Mouse (Mus musculus) hindbrain, embryonic 13.5 days (tissue): Measurements from ENCODE around the gene Zfp523. TPM values are rescaled to one million over a fixed set of nuclear protein-coding genes. Genes with fewer than 3 reads are reported as not detected.
A peak's percentile ranks its signal among the peaks of the same experiment; 100 is the strongest.

Experiments
- ATAC-seq: fragments of 200-750 bp; cut with Nextera tagmentation; 2 replicates; pipeline ENCODE4 v1.8.0; 2017; ENCODE audit warnings: moderate TSS enrichment; ENCODE audit not compliant: low FRiP score
- H3K27ac ChIP-seq: fragments of 300-500 bp; sonication (generic); 2 replicates; pipeline ENCODE4 v1.5.1; 2015; ENCODE audit warnings: inconsistent platforms, mild to moderate bottlenecking, moderate library complexity
- H3K27me3 ChIP-seq: fragments of 300-500 bp; sonication (generic); 2 replicates; pipeline ENCODE4 v1.6.1; 2015; ENCODE audit warnings: mild to moderate bottlenecking, inconsistent platforms
- H3K36me3 ChIP-seq: fragments of 300-500 bp; sonication (generic); 2 replicates; pipeline ENCODE4 v1.6.1; 2015; ENCODE audit warnings: mild to moderate bottlenecking, inconsistent platforms
- H3K4me1 ChIP-seq: fragments of 300-500 bp; sonication (generic); replicated peaks from 2 replicates; pipeline ENCODE4 v1.6.1; 2015; ENCODE audit warnings: inconsistent platforms
- H3K4me2 ChIP-seq: fragments of 300-500 bp; sonication (generic); 2 replicates; pipeline ENCODE4 v1.6.1; 2015; ENCODE audit warnings: inconsistent platforms, mild to moderate bottlenecking, moderate library complexity
- H3K4me3 ChIP-seq: fragments of 300-500 bp; sonication (generic); 2 replicates; pipeline ENCODE4 v1.5.1; 2015; ENCODE audit warnings: mild to moderate bottlenecking, inconsistent platforms
- H3K9ac ChIP-seq: fragments of 300-500 bp; sonication (generic); 2 replicates; pipeline ENCODE4 v1.6.1; 2015; ENCODE audit warnings: mild to moderate bottlenecking, inconsistent platforms
- H3K9me3 ChIP-seq: fragments of 300-500 bp; sonication (generic); 2 replicates; pipeline ENCODE4 v1.6.1; 2016; ENCODE audit warnings: inconsistent platforms
- WGBS: fragments of 180-500 bp; shearing (Covaris S2); methylation state at CpG from one replicate; pipeline ENCODE4 v1.1.7; 2015; 5-methylcytosine and 5-hydroxymethylcytosine counted together
- polyA plus RNA-seq: library from polyadenylated mRNA; unstranded; fragments of >200 nt; fragmentation: Nextera tagmentation; extraction: Ambion mirVana; gene quantifications from 2 replicates; pipeline ENCODE4 v1.2.1, GENCODE M21; 2015

Gene Zfp523
- polyA plus RNA-seq, 1 experiment from 2014 or later = 40.2 TPM

DNA sequence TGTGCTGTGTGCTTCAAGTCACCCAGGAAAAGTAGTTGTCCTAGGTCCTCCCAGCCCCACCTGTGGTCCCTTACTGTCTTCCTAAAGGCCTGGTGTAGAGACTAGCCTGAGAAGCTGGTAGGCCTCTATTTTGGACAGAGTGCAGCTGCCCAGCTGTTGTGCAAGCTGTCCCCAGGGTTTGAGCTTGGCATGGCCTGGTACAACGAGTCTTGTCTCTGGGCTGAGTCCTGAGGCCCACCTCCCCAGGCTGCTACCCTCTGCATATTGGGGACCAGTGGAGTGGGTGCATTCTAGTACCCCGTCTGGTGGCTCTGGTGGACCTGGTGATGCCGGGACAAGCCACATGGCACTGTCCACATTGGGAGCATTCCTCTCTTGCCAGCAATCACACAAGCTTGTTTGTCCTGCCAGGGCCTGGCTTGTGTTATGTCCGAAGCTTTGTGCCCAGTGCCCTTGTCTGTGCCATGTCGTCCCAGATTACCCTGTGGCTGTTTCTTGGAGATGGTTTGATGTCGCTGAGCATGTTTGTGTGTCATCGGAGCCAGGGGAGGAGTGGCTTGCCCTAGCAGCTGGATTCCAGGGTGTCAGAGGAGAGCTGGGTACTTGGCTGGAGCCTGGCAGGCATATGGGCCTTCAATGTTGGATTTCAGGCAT, 59.2 kb downstream of the Zfp523 start:
- no peaks in the 10 kb centered on the region for H3K9me3 ChIP-seq
- 0 out of 2 replicates have a peak, but pooled peaks cover under 1% of the 10 kb centered on the region for H3K36me3 ChIP-seq
- H3K4me2 ChIP-seq = no peak overlapping the region
- no peak for ATAC-seq
- 84% methylated on average over 7 of the region's 7 CpGs for WGBS
- H3K27ac ChIP-seq = no peak overlapping the region; the same call in 1 of the 2 replicates
- H3K27me3 ChIP-seq = 0 out of 2 replicates have a peak, but pooled peaks cover 1% of the 10 kb centered on the region
- H3K4me3 ChIP-seq = no peak overlapping the region
- H3K9ac ChIP-seq = 0 out of 2 replicates have a peak overlapping the region, but pooled peaks have one; percentile 25
- H3K4me1 ChIP-seq = peaks cover 34% of the 10 kb centered on the region

DNA sequence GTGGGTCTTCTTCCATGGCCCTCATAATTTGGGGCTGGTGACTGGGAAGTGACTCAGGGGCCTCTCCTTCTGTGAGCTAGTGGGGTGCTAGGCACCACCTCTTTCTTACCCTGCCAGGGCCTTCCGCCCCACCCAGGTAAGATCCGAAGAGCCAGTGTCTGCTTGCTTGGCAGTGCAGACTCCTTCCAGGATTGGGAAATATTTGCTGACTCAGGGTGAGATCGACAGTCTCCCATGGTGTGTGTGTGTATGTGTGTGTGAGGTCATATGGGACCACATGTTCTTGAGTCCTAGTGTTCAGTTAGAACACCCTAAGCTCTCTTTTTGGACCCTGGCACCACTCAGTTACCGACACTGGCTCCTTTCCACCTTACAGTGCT, 59.7 kb downstream of the Zfp523 start:
- Histone ChIP-seq H3K27ac (0 out of 2 replicates have a peak overlapping the region, but pooled peaks have one; percentile 35), H3K4me3 (no peak overlapping the region), H3K27me3 (no peaks in the 10 kb centered on the region), H3K9ac (0 out of 2 replicates have a peak overlapping the region, but pooled peaks have one; percentile 25), H3K9me3 (no peaks in the 10 kb centered on the region), H3K4me2 (no peak overlapping the region), H3K36me3 (0 out of 2 replicates have a peak, but pooled peaks cover 6% of the 10 kb centered on the region), H3K4me1 (peaks cover 34% of the 10 kb centered on the region)
- no peak for ATAC-seq
- 87% methylated on average over 4 of the region's 4 CpGs for WGBS

DNA sequence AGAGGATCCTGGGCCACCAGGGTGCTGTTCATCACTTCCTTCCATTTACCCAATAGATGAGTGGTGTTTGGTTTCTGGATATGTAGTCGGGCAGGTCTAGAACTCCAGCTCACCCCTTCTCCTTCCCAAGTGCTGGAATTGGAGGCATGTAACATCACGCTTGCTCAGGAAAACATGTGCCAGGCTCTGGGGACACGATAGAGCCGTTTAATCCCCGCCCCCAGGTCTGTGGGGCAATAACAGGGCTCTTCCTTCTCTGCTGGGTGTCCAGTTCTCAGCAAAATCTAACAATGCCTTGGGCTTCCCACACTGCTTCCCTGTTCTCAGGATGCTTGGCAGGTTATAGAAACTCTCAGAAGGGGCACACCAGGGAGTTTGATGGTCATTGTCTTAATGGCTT, 60.4 kb downstream of the Zfp523 start:
- Histone ChIP-seq H3K4me2 (no peak overlapping the region), H3K9ac (no peak overlapping the region), H3K4me1 (peaks cover 41% of the 10 kb centered on the region), H3K36me3 (0 out of 2 replicates have a peak, but pooled peaks cover 7% of the 10 kb centered on the region), H3K4me3 (no peak overlapping the region), H3K27me3 (no peaks in the 10 kb centered on the region), H3K27ac (no peak overlapping the region), H3K9me3 (no peaks in the 10 kb centered on the region)
- no peak for ATAC-seq
- 53% methylated on average over 5 of the region's 5 CpGs for WGBS

DNA sequence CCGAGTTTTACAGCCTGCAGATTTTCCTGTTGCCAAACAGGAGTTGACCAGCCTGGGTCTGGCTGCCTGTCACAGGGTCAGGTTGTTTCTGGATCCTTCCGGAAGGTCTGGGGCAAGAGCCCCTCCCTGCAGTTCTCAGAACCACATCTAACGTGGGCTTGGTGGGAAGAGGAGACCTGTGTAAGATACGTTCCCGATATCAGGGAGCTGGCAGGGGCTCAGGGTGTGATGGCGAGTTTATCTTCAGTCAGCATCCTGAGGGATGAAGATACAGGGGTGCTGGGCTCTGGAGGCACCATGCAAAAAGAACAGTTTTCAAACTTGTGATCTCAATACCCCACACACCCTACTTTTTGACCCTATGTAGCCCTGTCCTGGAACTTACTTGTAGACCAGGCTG, 60.9 kb downstream of the Zfp523 start:
- Histone ChIP-seq H3K4me1 (peaks cover 44% of the 10 kb centered on the region), H3K27ac (no peak overlapping the region), H3K4me2 (no peak overlapping the region), H3K27me3 (no peaks in the 10 kb centered on the region), H3K9me3 (no peaks in the 10 kb centered on the region), H3K36me3 (0 out of 2 replicates have a peak, but pooled peaks cover 7% of the 10 kb centered on the region), H3K4me3 (no peak overlapping the region), H3K9ac (no peak overlapping the region)
- WGBS = 66% methylated on average over 6 of the region's 6 CpGs
- ATAC-seq = no peak

DNA sequence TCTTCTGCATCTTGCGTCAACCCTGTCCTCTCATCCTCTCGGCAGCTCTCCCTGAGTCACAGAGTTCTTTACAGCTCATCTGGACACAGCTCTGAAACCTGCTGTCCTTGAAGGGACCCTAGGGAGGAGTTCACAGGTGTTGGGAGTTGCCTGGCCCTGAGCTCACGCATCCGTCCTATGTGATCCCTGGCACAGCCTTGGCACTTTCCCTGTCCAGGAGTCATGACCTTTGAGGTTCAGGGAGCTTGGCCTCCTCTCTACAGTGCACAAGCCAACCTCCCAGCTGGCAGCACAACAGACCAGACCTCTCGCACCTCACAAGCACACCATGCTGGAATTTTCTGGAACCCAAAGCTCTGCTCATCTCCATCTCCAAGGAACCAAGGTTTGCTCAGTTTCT, 63.9 kb downstream of the Zfp523 start:
- H3K27me3 ChIP-seq = no peaks in the 10 kb centered on the region
- H3K27ac ChIP-seq = no peak overlapping the region
- no peaks in the 10 kb centered on the region for H3K9me3 ChIP-seq
- no peak overlapping the region for H3K9ac ChIP-seq
- no peak overlapping the region for H3K4me2 ChIP-seq
- peaks cover 48% of the 10 kb centered on the region for H3K4me1 ChIP-seq
- no peak for ATAC-seq
- no peak overlapping the region for H3K4me3 ChIP-seq
- H3K36me3 ChIP-seq = 0 out of 2 replicates have a peak, but pooled peaks cover 7% of the 10 kb centered on the region
- WGBS = 89% methylated on average over 5 of the region's 5 CpGs

DNA sequence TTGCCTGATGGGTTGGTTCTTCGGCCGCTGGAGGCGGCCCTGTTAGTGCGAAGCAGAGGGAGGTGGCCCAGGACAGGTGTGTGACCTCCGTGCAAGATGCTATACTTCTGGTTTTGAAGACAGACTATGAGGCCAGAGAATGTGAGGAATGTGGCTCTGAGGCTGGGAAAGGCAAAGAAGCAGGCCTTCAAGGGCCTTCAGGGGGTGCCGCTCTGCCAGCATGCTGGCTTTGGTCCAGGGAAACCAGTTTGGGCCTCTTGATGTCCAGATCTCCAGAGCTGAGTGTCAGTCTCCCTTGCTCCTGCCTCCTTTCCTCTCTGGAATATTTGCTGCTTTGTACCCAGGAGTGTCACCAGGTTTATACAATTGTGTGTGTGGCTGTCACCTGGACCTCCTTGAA, 65.4 kb downstream of the Zfp523 start:
- no peaks in the 10 kb centered on the region for H3K9me3 ChIP-seq
- 0 out of 2 replicates have a peak, but pooled peaks cover 7% of the 10 kb centered on the region for H3K36me3 ChIP-seq
- H3K27ac ChIP-seq = no peak overlapping the region
- H3K4me1 ChIP-seq = peaks cover 46% of the 10 kb centered on the region
- no peak for ATAC-seq
- H3K27me3 ChIP-seq = no peaks in the 10 kb centered on the region
- WGBS = 84% methylated on average over 6 of the region's 6 CpGs
- no peak overlapping the region for H3K4me3 ChIP-seq
- no peak overlapping the region for H3K9ac ChIP-seq
- no peak overlapping the region for H3K4me2 ChIP-seq

DNA sequence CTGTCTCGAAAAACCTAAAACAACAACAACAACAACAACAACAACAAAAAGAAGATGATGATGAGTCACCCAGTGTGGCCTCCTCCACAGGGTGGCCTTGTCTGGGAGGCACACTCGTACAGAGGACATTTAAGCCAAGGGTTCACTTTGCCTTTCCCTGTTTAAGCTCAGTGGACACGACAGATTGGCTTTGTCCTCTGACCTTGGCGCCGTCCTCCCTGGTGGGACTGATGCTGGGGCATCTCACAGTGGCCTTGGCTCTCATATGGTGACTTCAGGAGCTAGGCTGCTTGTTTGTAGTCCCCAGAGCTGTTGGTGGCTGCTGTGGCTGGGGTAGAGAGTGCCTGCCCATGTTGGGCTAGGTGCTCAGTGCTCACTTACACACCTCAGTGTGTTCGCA, 67.3 kb downstream of the Zfp523 start:
- Histone ChIP-seq H3K4me1 (peaks cover 52% of the 10 kb centered on the region), H3K9me3 (no peaks in the 10 kb centered on the region), H3K4me3 (no peak overlapping the region), H3K9ac (no peak overlapping the region), H3K36me3 (0 out of 2 replicates have a peak, but pooled peaks cover 7% of the 10 kb centered on the region), H3K27me3 (no peaks in the 10 kb centered on the region), H3K4me2 (no peak overlapping the region), H3K27ac (peak overlapping the region; percentile 77)
- WGBS = 84% methylated on average over 6 of the region's 6 CpGs
- ATAC-seq = no peak

DNA sequence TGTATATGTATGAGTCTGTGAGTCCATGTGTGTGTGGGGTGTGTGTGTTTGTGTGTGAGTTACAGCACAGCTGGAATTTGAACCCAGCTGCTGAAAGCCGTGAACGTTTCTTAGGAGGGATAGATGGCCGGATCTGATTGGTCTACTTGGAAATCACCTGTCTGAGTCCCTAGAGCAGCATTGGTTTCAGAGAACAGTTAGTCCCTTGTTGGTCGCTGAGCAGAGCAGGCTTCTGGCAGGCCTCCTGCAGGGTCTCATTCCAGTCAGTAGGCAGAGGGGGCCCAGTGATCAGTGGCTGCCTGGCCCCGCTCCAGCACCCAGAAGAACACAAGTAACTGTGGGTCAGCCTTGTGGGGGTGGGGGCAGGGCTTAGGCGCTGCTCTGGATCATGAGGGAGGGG, 67.8 kb downstream of the Zfp523 start:
- Histone ChIP-seq H3K4me1 (peaks cover 52% of the 10 kb centered on the region), H3K27ac (peak overlapping the region; percentile 77), H3K9ac (peak overlapping the region; percentile 26; the same call in 1 of the 2 replicates), H3K36me3 (0 out of 2 replicates have a peak, but pooled peaks cover 7% of the 10 kb centered on the region), H3K9me3 (no peaks in the 10 kb centered on the region), H3K27me3 (no peaks in the 10 kb centered on the region), H3K4me2 (no peak overlapping the region), H3K4me3 (no peak overlapping the region)
- 33% methylated on average over 6 of the region's 6 CpGs for WGBS
- peak; percentile 83 for ATAC-seq

DNA sequence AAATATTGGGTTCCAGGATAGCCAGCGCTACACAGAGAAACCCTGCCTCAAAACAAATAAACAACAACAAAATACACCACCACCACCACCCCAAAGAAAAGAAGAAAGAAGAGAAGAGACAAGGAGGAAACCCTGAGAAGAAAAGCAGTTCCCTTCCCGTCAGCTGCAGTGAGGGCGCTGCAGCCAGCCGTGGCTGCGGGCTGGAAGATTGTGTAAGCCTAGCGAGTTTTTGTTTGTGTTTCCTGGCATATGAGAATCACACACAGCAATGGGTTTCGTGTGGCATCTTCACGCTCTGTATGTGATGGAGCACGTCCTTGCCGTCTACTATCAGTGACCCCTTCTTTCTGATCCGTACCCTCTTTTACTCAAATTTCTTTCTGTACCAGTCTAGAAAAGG, 69.7 kb downstream of the Zfp523 start:
- H3K9ac ChIP-seq = no peak overlapping the region
- no peak overlapping the region for H3K4me3 ChIP-seq
- WGBS = 77% methylated on average over 11 of the region's 11 CpGs
- H3K9me3 ChIP-seq = no peaks in the 10 kb centered on the region
- no peak for ATAC-seq
- H3K27me3 ChIP-seq = no peaks in the 10 kb centered on the region
- no peak overlapping the region for H3K4me2 ChIP-seq
- H3K4me1 ChIP-seq = peaks cover 52% of the 10 kb centered on the region
- H3K36me3 ChIP-seq = 0 out of 2 replicates have a peak, but pooled peaks cover under 1% of the 10 kb centered on the region
- no peak overlapping the region for H3K27ac ChIP-seq

DNA sequence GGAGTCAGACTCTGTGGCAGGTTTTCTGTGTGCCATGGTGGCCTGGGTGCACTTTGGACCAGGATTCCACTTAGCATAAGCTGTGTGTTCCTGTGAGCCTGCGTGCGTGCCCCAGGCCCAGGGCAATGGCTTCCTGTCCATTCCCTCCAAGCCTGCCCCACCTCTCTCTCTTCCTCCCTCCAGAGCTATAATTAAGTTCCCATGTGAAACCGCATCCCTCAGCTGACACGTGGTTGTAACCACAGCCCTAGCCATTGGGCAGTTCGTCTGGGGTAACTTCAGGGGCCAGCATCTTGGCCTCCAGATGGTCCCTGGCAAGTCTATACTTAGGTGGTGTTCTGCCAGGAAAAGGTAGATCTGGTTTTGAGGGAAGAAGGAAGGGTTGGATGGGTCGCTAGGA, 70.7 kb downstream of the Zfp523 start:
- peaks cover 51% of the 10 kb centered on the region for H3K4me1 ChIP-seq
- H3K4me2 ChIP-seq = no peak overlapping the region
- WGBS = 60% methylated on average over 6 of the region's 6 CpGs
- H3K36me3 ChIP-seq = no peaks in the 10 kb centered on the region
- H3K9me3 ChIP-seq = no peaks in the 10 kb centered on the region
- no peak for ATAC-seq
- H3K27me3 ChIP-seq = no peaks in the 10 kb centered on the region
- H3K4me3 ChIP-seq = no peak overlapping the region
- H3K27ac ChIP-seq = no peak overlapping the region
- no peak overlapping the region for H3K9ac ChIP-seq

DNA sequence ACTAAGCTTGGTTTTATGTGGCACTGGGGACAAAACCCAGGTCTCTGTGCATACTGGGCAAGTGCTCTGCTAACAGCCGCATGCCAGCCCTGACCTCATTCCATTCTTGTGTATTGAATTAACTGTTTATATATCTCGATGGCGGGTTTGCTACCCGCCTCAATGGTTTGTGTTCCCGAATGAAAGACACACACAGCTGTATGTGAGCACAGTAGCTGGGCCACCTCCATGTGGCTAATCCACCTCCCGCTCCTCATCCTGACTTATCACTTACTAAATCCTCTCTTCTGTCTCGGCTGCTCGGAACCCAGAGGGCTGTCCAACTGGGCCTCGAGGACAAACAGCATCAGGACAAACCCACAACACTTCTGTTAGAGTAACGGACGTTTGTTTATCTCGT, 72.1 kb downstream of the Zfp523 start:
- Histone ChIP-seq H3K4me2 (no peak overlapping the region), H3K27me3 (no peaks in the 10 kb centered on the region), H3K36me3 (no peaks in the 10 kb centered on the region), H3K4me3 (no peak overlapping the region), H3K9me3 (no peaks in the 10 kb centered on the region), H3K4me1 (peaks cover 48% of the 10 kb centered on the region), H3K27ac (no peak overlapping the region), H3K9ac (no peak overlapping the region)
- WGBS = 82% methylated on average over 12 of the region's 12 CpGs
- no peak for ATAC-seq

DNA sequence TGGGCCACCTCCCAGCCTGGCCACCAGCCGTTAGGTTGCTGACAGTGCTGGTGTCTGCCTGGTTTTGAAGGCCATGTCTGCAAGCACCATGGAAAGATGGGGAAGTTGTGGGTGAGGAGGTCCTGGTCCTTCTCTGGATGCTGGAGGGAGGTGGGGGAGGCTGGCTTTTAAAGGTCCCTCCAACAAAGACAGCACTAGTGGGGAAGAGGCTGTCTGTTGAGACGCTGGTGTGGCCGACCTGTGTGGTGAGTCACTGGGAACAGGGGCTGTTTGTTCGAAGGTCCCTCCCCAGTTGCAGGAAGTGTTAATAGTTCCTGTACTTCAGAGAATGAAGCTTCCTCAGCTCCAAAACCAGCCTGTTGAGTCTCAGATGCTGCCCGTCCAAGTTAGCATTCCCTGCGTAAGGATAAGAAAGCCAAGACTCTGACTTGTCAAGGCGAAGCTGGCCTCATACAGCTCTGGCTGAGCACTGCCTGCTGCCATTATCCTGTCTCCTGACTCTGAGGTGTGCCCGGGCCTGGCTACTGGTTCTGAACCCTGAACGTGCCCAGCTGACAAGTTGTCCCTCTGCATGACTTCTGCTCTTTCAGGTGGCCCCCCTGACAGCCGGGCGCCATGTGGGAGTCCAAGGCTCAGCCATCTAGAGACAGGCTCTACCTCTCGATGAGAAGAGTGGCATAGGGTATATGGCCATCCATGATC, 74.8 kb downstream of the Zfp523 start:
- Histone ChIP-seq H3K9me3 (no peaks in the 10 kb centered on the region), H3K27me3 (no peaks in the 10 kb centered on the region), H3K4me2 (no peak overlapping the region), H3K4me3 (no peak overlapping the region), H3K9ac (no peak overlapping the region), H3K27ac (no peak overlapping the region; the same call in 1 of the 2 replicates), H3K4me1 (peaks cover 50% of the 10 kb centered on the region), H3K36me3 (no peaks in the 10 kb centered on the region)
- ATAC-seq = no peak
- WGBS = 89% methylated on average over 12 of the region's 12 CpGs
